8 mouse cellular contexts compared by ENCODE assay signal in genomic region chr7:51861250-51862096, GRCm38 (mm10). TPM values are rescaled to one million over a fixed set of nuclear protein-coding genes. Genes with fewer than 3 reads are reported as not detected.
DNase-seq lines count a peak whose midpoint lies in the region; ATAC-seq lines count a peak whose summit lies in the region.

Gene Gas2, plus strand, starts transcription at chr7:51862015.

- H3K27ac ChIP-seq in intestine, embryonic 16.5 days (ENCODE audit: low read length), result peak within 1 kb of the TSS; percentile 97

- H3K4me3 ChIP-seq in intestine, embryonic 16.5 days (ENCODE audit: low read length), result peak within 1 kb of the TSS; percentile 79

- intact Hi-C loops in left cerebral cortex, postnatal 25 days (cut with DNase I), result no loop called here

- peak within 1 kb of the TSS; percentile 81 for H3K4me2 ChIP-seq in intestine, embryonic 16.5 days (ENCODE audit: low read depth, low read length)

- H3K27me3 ChIP-seq in intestine, embryonic 16.5 days (replicated peaks; ENCODE audit: control insufficient read depth, insufficient read depth, low read length), result no peaks in the 10 kb centered on the region

- no peaks in the 10 kb centered on the region for H3K36me3 ChIP-seq in intestine, embryonic 16.5 days (ENCODE audit: control insufficient read depth, insufficient read depth, low read length)

- no peaks in the 10 kb centered on the region for H3K9me3 ChIP-seq in intestine, embryonic 16.5 days (ENCODE audit: control insufficient read depth, low read length)

- DNase-seq in adrenal gland, postnatal 10 days, result peak; percentile 94
- DNase-seq in embryo, embryonic 9.5 days (ENCODE audit: extremely low spot score), result peak; percentile 81
- peak; percentile 78 to 90 for DNase-seq in gastrocnemius, postnatal 4 days (ENCODE audit: low spot score in 2 of 2)
- DNase-seq in left cerebral cortex, postnatal 25 days (ENCODE audit: low spot score in 2 of 2), result peak; percentile 92 to 93
- peak; percentile 90 for DNase-seq in mesoderm, embryonic 11.5 days (ENCODE audit: low read depth, low spot score)
- DNase-seq in right cerebral cortex, postnatal 25 days, result peak; percentile 93
- peak; percentile 84 to 85 for DNase-seq in urinary bladder, postnatal 36 days (ENCODE audit: low spot score in 2 of 2)

- H3K9ac ChIP-seq in intestine, embryonic 16.5 days (ENCODE audit: low read depth, low read length), result peak within 1 kb of the TSS; percentile 89

- H3K4me1 ChIP-seq in intestine, embryonic 16.5 days (ENCODE audit: control insufficient read depth, insufficient read depth, low read length), result peaks cover 8% of the 10 kb centered on the region

- peak; percentile 88 for ATAC-seq in intestine, embryonic 16.5 days

- WGBS in intestine, embryonic 16.5 days, result 7% methylated on average over 92 of the region's 105 CpGs

RNA-seq across cellular contexts. Expression of gene Gas2, which starts in this region (rescaled TPM):
- 10 to 100 TPM; 30.3 to 30.8 TPM for total RNA-seq in adrenal gland, postnatal 10 days (2021)
- total RNA-seq in gastrocnemius, postnatal 4 days (2021), result 10 to 100 TPM; 17.6 to 25.9 TPM
- polyA plus RNA-seq in intestine, embryonic 16.5 days (2015; fragmentation: Nextera tagmentation; extraction: Ambion mirVana), result 8.6 and 9.3 TPM in 2 replicates
- 10 to 100 TPM; 16.1 to 21.6 TPM for total RNA-seq in left cerebral cortex, postnatal 25 days (2021)

Comparison
In these comparisons a context has a peak if more than half of its experiments do, and no peak if none do; other contexts are left out.
1. Peak in every context shown above with its lines: DNase-seq, ATAC-seq, H3K4me3 ChIP-seq and H3K27ac ChIP-seq.